Mouse (Mus musculus): ENCODE results near the gene Ninl. TPM values are rescaled to one million over a fixed set of nuclear protein-coding genes. Genes with fewer than 3 reads are reported as not detected.
"Not testable (repeated sequence)": the region's sequence is repeated elsewhere in the genome, so short reads cannot be mapped to it uniquely, and the experiment has no call there.

Ninl gene
- total RNA-seq, 2 experiments from 2014 or later: 1.4 to 1.7 TPM

GRCm38 (mm10) chr2:150914781-150915515 lies 124.2 kb downstream of the Ninl start:
- no peak for DNase-seq
- intact Hi-C loops (cut with DNase I): no loop called here

DNA sequence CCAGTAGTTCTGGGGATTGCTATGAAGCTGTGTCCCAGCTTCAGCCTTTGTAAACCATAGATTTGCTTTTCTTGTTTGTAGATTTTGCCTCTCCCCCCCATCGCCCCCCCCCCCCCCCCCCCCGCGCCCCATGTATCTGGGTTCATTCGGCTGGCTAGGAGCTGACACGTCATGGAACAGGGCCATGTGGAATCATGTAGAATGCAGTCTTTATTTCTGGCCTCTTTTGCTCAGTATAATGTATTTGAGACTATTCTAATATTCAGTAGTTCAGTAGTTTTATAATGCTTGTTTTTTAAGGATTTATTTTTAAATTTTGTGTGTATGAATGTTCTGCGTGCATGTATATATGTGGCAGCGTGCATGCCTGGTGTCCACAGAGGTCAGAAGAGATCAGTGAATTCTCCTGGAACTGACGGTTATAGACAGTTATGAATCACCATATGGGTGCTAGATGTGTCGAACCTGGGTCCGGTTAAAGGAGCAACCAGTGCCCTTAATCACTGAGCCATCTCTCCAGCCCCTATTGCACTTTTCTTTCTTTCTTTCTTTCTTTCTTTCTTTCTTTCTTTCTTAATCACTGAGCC lies 128.8 kb downstream of the Ninl start:
- intact Hi-C loops (cut with DNase I): no loop called here

GRCm38 (mm10) chr2:150909429-150910039 lies 129.6 kb downstream of the Ninl start:
- peak; percentile 96 to 97 for DNase-seq
- intact Hi-C loops (cut with DNase I): loop anchor here (2.0 to 5.0 kb wide), 4 partner anchors 93 to 302 kb away; partner anchors contain the start of genes Apmap, Nanp and Ninl

More for the DNA sequence above, 128.8 kb downstream of the Ninl start:
- DNase-seq: no peak

- not testable (repeated sequence) for DNase-seq
- intact Hi-C loops (cut with DNase I): loop anchor here (2.0 to 5.0 kb wide), 4 partner anchors 93 to 302 kb away; partner anchors contain the start of genes Apmap, Nanp and Ninl
These were observed 130.3 kb downstream of the Ninl start for GRCm38 (mm10) chr2:150908881-150909280.

DNA sequence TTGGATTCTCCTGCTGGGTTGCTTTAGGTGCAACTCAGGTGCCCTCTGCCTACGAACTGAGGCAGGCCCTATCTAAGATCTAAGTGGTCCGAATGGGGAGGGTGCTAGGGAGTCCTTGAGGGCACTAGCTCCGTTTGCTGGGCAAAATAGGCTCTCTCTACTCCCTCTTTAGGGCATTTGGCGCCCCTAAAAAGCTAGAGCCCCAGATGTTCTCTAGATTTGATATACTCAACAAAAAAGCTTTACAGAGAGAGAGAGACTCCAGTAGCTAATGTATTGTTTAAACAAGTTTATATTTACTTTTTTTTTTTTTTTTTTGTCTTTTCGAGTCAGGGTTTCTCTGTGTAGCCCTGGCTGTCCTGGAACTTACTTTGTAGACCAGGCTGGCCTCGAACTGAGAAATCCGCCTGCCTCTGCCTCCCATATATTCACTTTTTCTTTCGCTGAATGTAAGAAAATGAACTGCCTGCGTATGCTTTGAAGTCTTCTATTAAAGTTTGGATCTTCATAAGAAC lies 134.2 kb downstream of the Ninl start, which contains the start of gene Gins1:
Gene Gins1, plus strand, starts transcription at position 465 of the 515 bp plus-strand sequence.
- intact Hi-C loops (cut with DNase I): loop anchor here (5.0 kb wide), 4 partner anchors 78 to 298 kb away; partner anchors contain the start of gene Apmap
- DNase-seq: no peak

DNA sequence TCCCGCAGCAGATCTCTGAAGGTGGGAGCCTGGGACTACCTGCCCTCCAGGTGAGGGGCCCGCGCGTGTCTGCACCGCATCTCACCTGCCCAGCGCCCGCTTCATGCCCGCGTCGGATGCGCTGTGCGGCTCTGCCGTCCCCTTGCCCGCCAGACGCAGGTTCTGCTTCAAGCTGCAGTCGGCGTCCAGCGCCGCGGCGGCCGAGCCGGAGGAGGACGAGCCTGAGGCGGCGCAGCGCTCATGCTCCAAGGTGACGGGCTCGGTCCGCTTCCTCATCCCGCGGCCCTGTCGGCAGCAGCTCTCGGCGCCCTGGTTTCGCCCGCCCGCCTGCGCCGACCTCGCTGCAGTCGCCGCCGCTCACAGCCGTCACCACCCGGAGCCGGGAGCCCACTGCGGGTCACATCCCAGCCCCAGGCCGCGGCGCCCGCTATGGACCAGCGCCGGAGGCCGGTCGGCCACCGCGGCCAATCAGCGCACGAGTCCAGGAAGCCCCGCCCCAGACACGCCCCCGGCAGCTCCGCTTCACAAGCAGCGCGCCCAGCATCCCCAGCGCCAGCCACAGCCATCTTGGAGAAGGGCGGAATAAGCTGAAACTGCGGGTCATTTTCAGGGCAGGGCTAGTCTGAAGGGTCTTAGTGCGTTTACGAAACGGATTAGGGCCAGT lies 134.8 kb downstream of the Ninl start, which contains the start of gene Abhd12:
Gene Abhd12, minus strand, starts transcription at position 470 of the 664 bp plus-strand sequence.
- intact Hi-C loops (cut with DNase I): loop anchor here (5.0 kb wide), 1 partner anchor 77 kb away; no protein-coding TSS in a partner anchor
- DNase-seq: peak; percentile 99

- no peak for DNase-seq
- intact Hi-C loops (cut with DNase I): loop anchor here (5.0 kb wide), 1 partner anchor 75 kb away; no protein-coding TSS in a partner anchor
These were observed 136.8 kb downstream of the Ninl start for GRCm38 (mm10) chr2:150902347-150902746.

- intact Hi-C loops (cut with DNase I): loop anchor here (5.0 kb wide), 1 partner anchor 73 kb away; no protein-coding TSS in a partner anchor
- no peak for DNase-seq
These were observed 138.8 kb downstream of the Ninl start for GRCm38 (mm10) chr2:150900341-150900740.

DNA sequence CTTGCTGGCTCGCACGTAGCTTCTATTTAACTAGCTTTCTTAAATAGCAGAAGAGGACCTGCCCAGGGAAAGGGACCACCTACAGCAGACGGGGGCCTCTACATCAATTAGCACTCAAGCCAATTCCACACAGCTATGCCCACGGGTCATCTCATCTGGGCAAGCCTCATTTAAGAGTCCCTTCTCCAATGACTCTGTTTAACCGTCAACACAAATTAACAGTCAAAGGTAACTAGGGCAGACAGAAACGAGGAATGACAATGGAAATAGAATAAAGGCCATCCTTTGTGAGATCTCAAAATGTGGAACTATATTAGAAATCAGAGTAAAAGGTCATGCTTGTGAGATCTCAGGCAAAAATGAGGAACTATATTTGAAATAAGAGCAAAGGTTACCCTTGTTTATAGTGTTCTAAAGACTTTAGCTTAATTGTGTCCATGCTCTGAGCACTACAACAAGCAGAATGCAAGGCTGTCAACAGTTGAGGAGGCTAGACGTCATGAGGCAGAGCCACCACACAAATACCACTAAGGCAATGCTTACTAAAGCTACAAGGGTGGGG lies 143.4 kb downstream of the Ninl start:
- intact Hi-C loops (cut with DNase I): no loop called here
- no peak for DNase-seq

- DNase-seq: no peak
- intact Hi-C loops (cut with DNase I): loop anchor here (5.0 kb wide), 1 partner anchor 42 kb away; no protein-coding TSS in a partner anchor
These were observed 144.4 kb downstream of the Ninl start for GRCm38 (mm10) chr2:150894617-150895267.

- intact Hi-C loops (cut with DNase I): no loop called here
- no peak for DNase-seq
These were observed 151.8 kb downstream of the Ninl start for GRCm38 (mm10) chr2:150887370-150887769.

DNA sequence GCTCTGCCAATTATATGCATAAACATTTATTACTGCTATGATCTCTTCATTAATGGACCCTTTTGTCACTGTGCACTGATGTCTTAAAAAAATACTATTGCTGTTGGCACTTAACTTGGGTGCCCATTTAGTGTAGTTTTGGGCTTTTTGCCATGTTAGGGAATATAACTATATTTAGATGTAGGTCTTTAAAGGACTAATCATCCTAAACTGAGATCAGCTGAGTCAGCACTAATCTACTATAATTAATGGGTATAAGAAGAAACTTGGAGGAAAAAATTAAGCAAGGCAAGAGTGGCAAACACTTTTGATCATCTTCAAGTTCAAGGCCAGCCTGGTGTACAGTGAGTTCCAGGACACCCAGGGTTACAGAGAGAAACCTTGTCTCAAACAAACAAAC lies 152.9 kb downstream of the Ninl start:
- no peak for DNase-seq
- intact Hi-C loops (cut with DNase I): no loop called here

DNA sequence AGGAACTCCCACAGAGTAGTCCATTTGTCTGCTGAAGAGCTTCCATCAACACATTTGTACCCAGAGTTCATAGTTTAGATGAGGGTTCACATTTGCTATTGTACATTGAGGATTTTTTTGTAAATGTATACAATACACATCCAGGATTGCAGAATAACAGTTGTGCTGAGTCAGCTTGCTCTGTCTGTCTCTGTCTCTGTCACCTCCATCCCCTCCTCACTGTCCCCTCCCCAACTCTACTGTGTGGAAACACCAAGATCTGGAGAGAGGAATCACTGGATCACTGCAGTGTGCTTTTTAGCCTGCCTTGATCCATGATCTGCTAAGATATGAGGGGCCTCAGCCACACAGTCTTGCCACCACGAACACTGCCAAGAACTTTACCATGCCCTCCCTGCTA lies 153.4 kb downstream of the Ninl start:
- intact Hi-C loops (cut with DNase I): no loop called here
- DNase-seq: no peak

GRCm38 (mm10) chr2:150884779-150885110 lies 154.4 kb downstream of the Ninl start:
- no peak for DNase-seq
- intact Hi-C loops (cut with DNase I): no loop called here

Other genes with a start within 250 kb of the Ninl start
- 10 to 100 TPM; 47.8 to 50.3 TPM for gene Abhd12, start 134.6 kb downstream of the Ninl start, total RNA-seq (2021)
- gene Gins1, start 134.0 kb downstream of the Ninl start, total RNA-seq (2021): 1 to 10 TPM; 3.0 to 4.4 TPM
- 1 to 10 TPM; 1.6 to 2.3 TPM for gene Nanp, start within 50 bp of the Ninl start, total RNA-seq (2021)
- not detected for gene Gm14151, start 53.0 kb upstream of the Ninl start, total RNA-seq (2021)
- gene Gm14147, start 58.9 kb upstream of the Ninl start, total RNA-seq (2021): not detected